Mouse (Mus musculus) Patski (cell line): Measurements from ENCODE around the gene Hdhd3. TPM values are rescaled to one million over a fixed set of nuclear protein-coding genes. Genes with fewer than 3 reads are reported as not detected.

Experiments used
- ATAC-seq: fragments of 100-300 bp; one replicate; pipeline ENCODE4 v1.8.0; 2021
- CTCF ChIA-PET: fragments of 350-600 bp; sonication (Branson Sonifier 250); formaldehyde crosslinking; loops from one replicate; lab custom pipeline; 2022; ENCODE audit warnings: inconsistent platforms; lab: Charles Lee
- POLR2A ChIA-PET: fragments of 350-600 bp; sonication (Branson Sonifier 250); formaldehyde crosslinking; loops from one replicate; lab custom pipeline; 2022; ENCODE audit warnings: antibody characterized with exemption, inconsistent platforms; lab: Charles Lee
- DNase-seq: peaks from one replicate; pipeline ENCODE4 v3.0.0-alpha.2; 2011; ENCODE audit warnings: low read depth, low spot score
- H3K27me3 ChIP-seq: fragments of 371-371 bp; one replicate; pipeline ENCODE4 v1.5.1; 2021
- CTCF ChIP-seq: fragments of 100-300 bp; IDR thresholded peaks from one replicate; pipeline ENCODE4 v1.5.1; 2021
- in situ Hi-C: fragments of 300-500 bp; cut with MboI; formaldehyde crosslinking; loops from 3 replicates; pipeline ENCODE4 v1.11.1; 2018; ENCODE audit warnings: low pct_unique_long_range_greater_than_20kb, mixed read lengths
- polyA plus RNA-seq: library from polyadenylated mRNA; unstranded; gene quantifications from one replicate; pipeline ENCODE4 v1.2.3, GENCODE M21; 2021

Hdhd3 gene
- polyA plus RNA-seq, 1 experiment from 2014 or later, result 9.2 TPM

DNA sequence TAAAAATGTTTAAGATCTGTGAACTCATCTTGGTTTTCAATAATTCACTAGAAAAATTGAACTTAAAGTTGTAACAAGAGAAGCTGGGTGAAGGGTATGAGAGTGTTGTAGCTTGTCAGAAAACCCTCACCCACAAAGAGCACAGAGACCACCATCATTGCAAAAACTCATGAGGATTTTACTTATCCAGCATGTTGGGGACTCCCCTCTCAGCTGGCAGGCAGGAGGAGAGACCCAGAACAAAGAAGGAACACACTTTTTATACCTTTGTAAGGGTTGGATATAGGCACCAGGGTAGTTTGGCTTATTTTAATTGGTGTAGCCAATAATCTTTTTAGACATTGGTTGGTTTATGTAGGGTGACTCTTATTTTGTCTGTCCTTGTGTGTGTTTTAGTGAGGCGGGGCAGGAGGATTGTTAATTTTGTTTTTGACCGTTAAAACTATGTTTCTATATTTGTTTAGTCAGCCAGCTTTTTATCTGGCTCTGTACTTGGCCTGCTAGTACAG, 17.7 kb upstream of the Hdhd3 start:
- DNase-seq (no peak), ATAC-seq (no peak)
- ChIA-PET CTCF (no interaction called here), POLR2A (no interaction called here)
- H3K27me3 ChIP-seq, result no peaks in the 10 kb centered on the region
- no peak for TF ChIP-seq CTCF
- in situ Hi-C loops, result loop anchor here (5.0 kb wide), 1 partner anchor 54 kb away; no protein-coding TSS in a partner anchor

DNA sequence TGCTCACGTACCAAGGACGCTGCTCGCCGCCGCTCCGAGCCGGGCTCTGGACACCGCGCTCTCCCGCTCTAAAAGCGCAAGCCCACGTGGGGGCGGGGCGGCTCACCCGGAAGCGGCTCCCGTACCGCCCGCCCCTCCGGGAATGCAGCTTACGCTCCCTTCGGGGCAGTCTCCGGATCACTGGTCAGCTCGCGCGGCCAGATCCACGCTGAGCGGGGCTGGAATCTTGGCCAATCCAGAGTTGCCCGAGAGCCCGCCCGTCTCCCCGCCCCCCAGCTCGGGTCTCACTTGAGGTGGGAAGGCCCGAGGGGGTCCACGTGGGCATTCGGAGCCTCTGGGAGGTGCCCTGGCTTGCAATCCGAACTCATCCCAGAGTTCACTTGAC, 16.6 kb upstream of the Hdhd3 start, which contains the start of gene Alad:
Gene Alad (minus strand): TSS at position 70 of the 385 bp plus-strand sequence.
- in situ Hi-C loops, result loop anchor here (5.0 kb wide), 1 partner anchor 53 kb away; no protein-coding TSS in a partner anchor
- ATAC-seq, result peak; percentile 86
- POLR2A ChIA-PET, result no interaction called here
- TF ChIP-seq CTCF, result no peak
- no peak for DNase-seq
- CTCF ChIA-PET, result interaction anchor here (1.3 kb wide), 1 partner anchor 65 kb away, joined by 6 read pairs; no protein-coding TSS in a partner anchor
- H3K27me3 ChIP-seq, result no peaks in the 10 kb centered on the region

DNA sequence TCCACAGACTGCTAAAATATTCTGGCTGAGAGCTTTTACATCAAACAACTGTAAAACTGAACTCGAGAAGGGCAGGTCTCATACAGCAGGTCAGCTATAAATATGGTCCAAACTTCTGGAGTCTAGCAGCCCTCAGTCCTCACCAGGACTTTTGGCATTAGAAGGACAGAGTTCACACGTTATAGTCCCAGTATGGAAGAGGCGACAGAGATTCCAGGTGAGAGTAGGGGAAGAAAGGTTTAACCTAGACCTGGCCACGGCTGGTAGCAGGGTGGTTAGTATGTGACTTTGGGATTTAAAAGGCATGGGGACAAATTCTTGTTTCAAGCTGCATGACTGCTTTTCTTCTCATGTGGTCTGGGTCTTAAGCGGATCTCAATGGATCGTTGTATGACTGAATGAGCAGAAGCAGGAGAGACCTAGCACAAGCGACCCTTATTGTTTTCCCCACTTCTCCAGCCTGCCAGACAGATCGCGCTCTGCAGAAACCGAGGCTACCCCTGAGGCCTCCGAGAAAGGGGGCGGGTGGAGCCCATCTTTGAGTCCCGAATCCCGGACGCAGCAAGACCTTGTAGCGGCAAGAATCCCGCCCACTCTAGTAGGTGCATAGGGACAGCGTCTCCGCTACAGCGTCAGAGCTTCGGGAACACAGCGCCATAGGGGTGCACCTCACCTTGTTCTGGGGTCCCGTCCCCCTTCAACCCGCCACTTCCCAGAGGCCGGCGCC, 16.0 kb upstream of the Hdhd3 start:
- DNase-seq, result no peak
- POLR2A ChIA-PET, result interaction anchor here (1.6 kb wide), 1 partner anchor 112 kb away, joined by 4 read pairs; the partner anchor contains the start of genes Cdc26 and Prpf4
- peak; percentile 62 for ATAC-seq

GRCm38 (mm10) chr4:62518416-62519121, 15.3 kb upstream of the Hdhd3 start:
- no peak for TF ChIP-seq CTCF
- H3K27me3 ChIP-seq, result no peaks in the 10 kb centered on the region
- CTCF ChIA-PET, result interaction anchor here (0.6 to 1.3 kb wide), 4 partner anchors 17 to 208 kb away, joined by 3 to 6 read pairs (median 4); no protein-coding TSS in a partner anchor
- POLR2A ChIA-PET, result interaction anchor here (1.6 kb wide), 1 partner anchor 111 kb away, joined by 4 read pairs; the partner anchor contains the start of genes Cdc26 and Prpf4
- in situ Hi-C loops, result no loop called here
- ATAC-seq, result no peak
- DNase-seq, result no peak

More for the DNA sequence above, 16.0 kb upstream of the Hdhd3 start:
- CTCF ChIA-PET, result interaction anchor here (0.9 to 1.3 kb wide), 3 partner anchors 18 to 64 kb away, joined by 3 to 6 read pairs (median 3); no protein-coding TSS in a partner anchor
- TF ChIP-seq CTCF, result no peak
- in situ Hi-C loops, result no loop called here
- no peaks in the 10 kb centered on the region for H3K27me3 ChIP-seq

GRCm38 (mm10) chr4:62517538-62518415, 14.5 kb upstream of the Hdhd3 start:
- DNase-seq (no peak), ATAC-seq (no peak)
- H3K27me3 ChIP-seq, result no peaks in the 10 kb centered on the region
- ChIA-PET POLR2A (interaction anchor here (0.5 to 1.6 kb wide), 2 partner anchors 8 to 110 kb away, joined by 4 to 8 read pairs; partner anchors contain the start of genes Cdc26 and Prpf4), CTCF (interaction anchor here (0.6 to 1.3 kb wide), 4 partner anchors 10 to 209 kb away, joined by 3 to 4 read pairs (median 3); no protein-coding TSS in a partner anchor)
- in situ Hi-C loops, result no loop called here
- TF ChIP-seq CTCF, result no peak

DNA sequence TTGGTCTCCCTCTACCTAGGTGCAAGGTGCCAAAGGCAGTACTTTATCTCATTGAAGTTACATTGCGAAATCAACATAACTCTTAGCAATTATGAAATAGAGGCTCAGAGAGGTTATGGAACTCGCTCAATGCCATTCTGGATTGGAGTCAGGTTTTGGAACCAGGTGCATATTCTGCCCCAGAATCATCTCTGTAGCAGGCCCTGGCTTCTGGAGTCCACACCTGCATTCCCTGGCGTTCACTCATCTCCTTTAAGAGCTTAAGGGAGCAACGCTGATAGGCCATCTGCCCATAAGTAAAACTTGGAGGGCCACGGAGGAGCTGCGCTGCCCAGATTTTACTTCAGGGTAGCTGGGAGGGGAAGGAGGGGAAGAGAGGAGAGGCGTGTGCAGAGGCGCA, 13.8 kb upstream of the Hdhd3 start:
- DNase-seq, result no peak
- ChIA-PET POLR2A (interaction anchor here (0.5 kb wide), 1 partner anchor 9 kb away, joined by 8 read pairs; no protein-coding TSS in a partner anchor), CTCF (interaction anchor here (1.0 to 1.3 kb wide), 2 partner anchors 9 to 63 kb away, joined by 3 read pairs; no protein-coding TSS in a partner anchor)
- in situ Hi-C loops, result no loop called here
- no peaks in the 10 kb centered on the region for H3K27me3 ChIP-seq
- no peak for ATAC-seq
- no peak for TF ChIP-seq CTCF

DNA sequence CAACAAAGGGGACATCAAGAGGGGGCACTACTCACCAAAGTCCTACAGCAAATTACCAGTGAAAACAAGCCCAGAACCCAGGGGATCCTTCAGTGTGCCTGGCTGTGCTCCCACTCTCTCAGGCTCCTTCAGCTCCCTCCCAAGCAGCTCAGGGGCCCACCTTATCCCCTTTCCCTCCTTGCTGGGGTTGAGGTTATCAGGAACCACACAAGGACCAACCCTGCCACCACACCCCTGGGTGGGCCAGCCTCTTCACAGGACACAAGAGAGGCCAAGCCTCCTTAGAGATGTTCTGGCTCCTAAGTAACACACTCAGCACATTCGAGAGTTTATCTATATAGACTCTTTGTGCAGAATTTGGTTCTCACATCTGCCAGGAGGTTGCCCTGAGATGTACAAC, 13.3 kb upstream of the Hdhd3 start:
- no peaks in the 10 kb centered on the region for H3K27me3 ChIP-seq
- in situ Hi-C loops, result no loop called here
- ChIA-PET CTCF (interaction anchor here (1.0 to 1.3 kb wide), 2 partner anchors 9 to 63 kb away, joined by 3 read pairs; no protein-coding TSS in a partner anchor), POLR2A (no interaction called here)
- DNase-seq (no peak), ATAC-seq (no peak)
- no peak for TF ChIP-seq CTCF

- ATAC-seq (no peak), DNase-seq (no peak)
- no peak for TF ChIP-seq CTCF
- POLR2A ChIA-PET, result no interaction called here
- no peaks in the 10 kb centered on the region for H3K27me3 ChIP-seq
- CTCF ChIA-PET, result no interaction called here
- in situ Hi-C loops, result no loop called here
Measured at GRCm38 (mm10) chr4:62516079-62516478, 12.8 kb upstream of the Hdhd3 start.

DNA sequence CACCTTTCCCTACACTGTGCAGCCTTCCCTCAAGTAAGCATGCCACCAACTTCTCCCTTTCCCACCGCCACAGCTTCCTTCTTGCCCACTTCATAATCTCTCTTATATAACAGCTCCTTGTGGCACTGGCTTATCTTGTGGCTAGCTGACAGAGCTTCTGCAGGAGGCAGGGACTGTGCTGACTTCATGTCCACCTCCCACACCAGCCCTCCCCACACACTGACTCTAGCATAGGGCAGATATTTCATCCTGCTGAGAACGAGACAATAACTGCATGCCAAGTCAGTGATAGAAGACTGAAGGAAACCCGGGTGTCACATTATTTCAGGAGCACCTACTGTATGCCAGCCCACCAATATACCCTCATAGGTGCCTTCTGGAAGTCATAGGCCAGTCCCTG, 12.2 kb upstream of the Hdhd3 start:
- no peaks in the 10 kb centered on the region for H3K27me3 ChIP-seq
- ChIA-PET CTCF (no interaction called here), POLR2A (no interaction called here)
- no peak for TF ChIP-seq CTCF
- DNase-seq (no peak), ATAC-seq (no peak)
- in situ Hi-C loops, result no loop called here
